Mouse (Mus musculus) liver, postnatal 0 days (tissue): ENCODE measurements at regions not wholly inside any gene's neighbourhood (a gene's known extent, or its start where the extent isn't known, plus 50 kb on each side); places are given as distances from the start of the nearest gene placed in this dataset.
"Not testable (repeated sequence)": the region's sequence is repeated elsewhere in the genome, so short reads cannot be mapped to it uniquely, and the experiment has no call there.

Experiments used
- CTCF ChIP-seq: sonication (generic); IDR thresholded peaks from 2 replicates; pipeline ENCODE4 v1.5.1; 2016; ENCODE audit warnings: antibody characterized with exemption, low read depth
- EP300 ChIP-seq: IDR thresholded peaks from 2 replicates; pipeline ENCODE4 v1.6.1; 2016; ENCODE audit warnings: antibody characterized with exemption, low read depth, mild to moderate bottlenecking

GRCm38 (mm10) chr1:176504731-176505130 is 229.6 kb upstream of the Pld5 start:
- not testable (repeated sequence) for TF ChIP-seq EP300, CTCF
